27 mouse cellular contexts compared by ENCODE assay signal in the genomic region with DNA sequence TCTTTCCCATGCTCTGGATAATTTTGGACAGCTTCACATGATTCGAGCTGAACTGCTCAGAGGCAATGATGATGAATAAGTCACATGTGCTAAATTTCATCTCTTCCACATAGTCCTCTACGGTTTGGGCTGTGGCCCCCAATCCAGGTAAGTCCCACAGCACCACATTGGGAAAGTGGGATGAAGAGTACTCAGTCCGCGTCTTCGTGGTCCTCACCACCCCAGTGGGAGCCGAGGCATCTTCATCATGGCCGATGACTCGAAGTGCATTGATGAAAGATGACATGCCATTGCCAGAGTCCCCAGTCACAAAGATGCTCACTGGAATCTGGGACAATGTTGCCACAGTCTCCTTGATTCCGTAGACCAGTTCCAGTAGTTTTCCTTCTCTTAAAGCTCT. TPM values are rescaled to one million over a fixed set of nuclear protein-coding genes. Genes with fewer than 3 reads are reported as not detected.
"Had no signal": no experiment of that assay in that cellular context is flagged by ENCODE, and none has a peak within 500 bp of the region (broad histone marks: within the 10 kb centered on the region; RNA-seq: fewer than 3 reads in every experiment).

No protein-coding gene starts in this region.

- DNase-seq: cerebellum, adult 2 months; cerebellum, adult 8-10 months; cerebellum, adult 9-10 months; cerebellum, adult 9-11 months; cerebellum, postnatal 10 days; cerebellum, postnatal 14 days; cerebellum, postnatal 25 days; cerebellum, postnatal 36 days; embryo, embryonic 11 days; forebrain, postnatal 0 days; gastrocnemius, adult 2 months; gastrocnemius, postnatal 10 days; gastrocnemius, postnatal 14 days; gastrocnemius, postnatal 25 days; gastrocnemius, postnatal 36 days; heart, adult 18-20 months; heart, adult 2 months had no signal

- H3K27me3 ChIP-seq: embryonic facial prominence, embryonic 12.5 days; embryonic facial prominence, embryonic 13.5 days; embryonic facial prominence, embryonic 15.5 days; forebrain, embryonic 13.5 days; forebrain, embryonic 15.5 days had no signal

- H3K4me1 ChIP-seq: embryonic facial prominence, embryonic 12.5 days had no signal

- H3K27ac ChIP-seq: embryonic facial prominence, embryonic 10.5 days; embryonic facial prominence, embryonic 12.5 days; embryonic facial prominence, embryonic 13.5 days; embryonic facial prominence, embryonic 15.5 days; forebrain, embryonic 10.5 days; forebrain, embryonic 12.5 days; forebrain, embryonic 13.5 days; forebrain, embryonic 15.5 days; gastrocnemius, adult 2 months; heart, adult 2 months had no signal

- H3K4me3 ChIP-seq: embryonic facial prominence, embryonic 10.5 days; embryonic facial prominence, embryonic 12.5 days; embryonic facial prominence, embryonic 13.5 days; embryonic facial prominence, embryonic 15.5 days; erythroblast, embryonic 14.5 days; forebrain, embryonic 10.5 days; forebrain, embryonic 12.5 days; forebrain, embryonic 13.5 days; forebrain, embryonic 15.5 days; gastrocnemius, adult 2 months; heart, adult 2 months had no signal

- H3K9me3 ChIP-seq: embryonic facial prominence, embryonic 10.5 days; embryonic facial prominence, embryonic 12.5 days; embryonic facial prominence, embryonic 13.5 days; embryonic facial prominence, embryonic 15.5 days; forebrain, embryonic 10.5 days; forebrain, embryonic 12.5 days; forebrain, embryonic 13.5 days; forebrain, embryonic 15.5 days had no signal

- H3K36me3 ChIP-seq: embryonic facial prominence, embryonic 10.5 days; embryonic facial prominence, embryonic 12.5 days; embryonic facial prominence, embryonic 13.5 days; embryonic facial prominence, embryonic 15.5 days; forebrain, embryonic 10.5 days; forebrain, embryonic 12.5 days; forebrain, embryonic 15.5 days had no signal

RNA-seq across cellular contexts. Expression of gene Irgm1, which starts 5.0 kb away (rescaled TPM):
- polyA plus RNA-seq: erythroblast, embryonic 14.5 days had no signal

RNA-seq across cellular contexts. Expression of gene Gm5431, which starts 35.5 kb away (rescaled TPM):
- polyA plus RNA-seq: erythroblast, embryonic 14.5 days; forebrain, embryonic 10.5 days; forebrain, embryonic 11.5 days had no signal

RNA-seq across cellular contexts. Expression of gene Trim7, which starts 40.5 kb away (rescaled TPM):
- polyA plus RNA-seq: erythroblast, embryonic 14.5 days had no signal
